Mouse (Mus musculus) cerebellum, adult 2 months (tissue): Measurements from ENCODE around the gene Edn2. TPM values are rescaled to one million over a fixed set of nuclear protein-coding genes. Genes with fewer than 3 reads are reported as not detected.

Experiments used
- DNase-seq, 2 experiments: peaks; one replicate each; pipeline ENCODE4 v3.0.0; 2021
- H3K27ac ChIP-seq: fragments of 200-500 bp; 2 replicates; pipeline ENCODE4 v1.5.1; 2012; ENCODE audit warnings: low read length, control low read depth, inconsistent platforms; ENCODE audit not compliant: insufficient read depth
- H3K27me3 ChIP-seq: fragments of 200-500 bp; 2 replicates; pipeline ENCODE4 v1.6.1; 2012; ENCODE audit warnings: inconsistent platforms, mild to moderate bottlenecking, low read length, moderate library complexity; ENCODE audit not compliant: control insufficient read depth, insufficient read depth
- H3K4me1 ChIP-seq: fragments of 200-500 bp; 2 replicates; pipeline ENCODE4 v1.6.1; 2011; ENCODE audit warnings: low read length; ENCODE audit not compliant: control insufficient read depth, insufficient read depth
- H3K4me3 ChIP-seq: fragments of 200-500 bp; replicated peaks from 2 replicates; pipeline ENCODE3; 2011; ENCODE audit warnings: mild to moderate bottlenecking, low read depth, low read length, control low read depth; ENCODE audit not compliant: insufficient read depth
- CTCF ChIP-seq: fragments of 200-500 bp; IDR thresholded peaks from 2 replicates; pipeline ENCODE4 v1.5.1; 2011; ENCODE audit warnings: low read depth, mild to moderate bottlenecking, control low read depth, low read length, moderate library complexity, borderline replicate concordance; ENCODE audit not compliant: insufficient read depth
- POLR2A ChIP-seq: fragments of 200-500 bp; IDR thresholded peaks from 2 replicates; pipeline ENCODE4 v1.6.1; 2011; ENCODE audit warnings: low read length, control low read depth, borderline replicate concordance; ENCODE audit not compliant: insufficient read depth
- WGBS: fragments of 180-500 bp; shearing (Covaris S2); methylation state at CpG from one replicate; pipeline ENCODE4 v1.1.7; 2018; 5-methylcytosine and 5-hydroxymethylcytosine counted together
- polyA plus RNA-seq: library from polyadenylated mRNA; depleted of rRNA; stranded (reverse); fragments of >200 nt; gene quantifications from 2 replicates; pipeline ENCODE4 v1.2.3, GENCODE M21; 2012

The Edn2 gene
- polyA plus RNA-seq, 1 experiment = 0.11 TPM

DNA sequence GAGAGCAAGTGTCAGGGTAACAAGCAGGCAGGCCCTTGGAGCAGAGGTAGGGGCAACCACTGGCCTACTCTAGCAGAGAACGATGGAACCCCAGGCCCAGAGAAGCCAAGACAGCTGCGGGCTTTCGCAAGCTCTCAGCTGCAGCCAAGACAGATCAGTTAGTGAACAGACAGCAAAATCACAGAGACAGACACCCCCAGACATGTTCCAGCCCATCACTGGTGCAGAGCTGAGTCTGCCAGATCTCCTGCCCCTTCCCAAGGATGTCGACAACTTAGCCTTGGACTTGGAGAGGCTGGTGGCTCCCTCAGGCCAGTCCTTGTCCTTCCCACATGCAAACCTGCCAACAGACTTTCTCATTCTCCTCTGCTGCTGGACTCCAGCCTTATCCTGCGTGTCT lies 33.0 kb downstream of the Edn2 start:
- Histone ChIP-seq H3K27ac (no peak overlapping the region), H3K4me1 (peaks cover 11% of the 10 kb centered on the region), H3K27me3 (no peaks in the 10 kb centered on the region), H3K4me3 (no peak overlapping the region)
- no peak for TF ChIP-seq CTCF
- no peak for DNase-seq
- 86% methylated on average over 5 of the region's 5 CpGs for WGBS

DNA sequence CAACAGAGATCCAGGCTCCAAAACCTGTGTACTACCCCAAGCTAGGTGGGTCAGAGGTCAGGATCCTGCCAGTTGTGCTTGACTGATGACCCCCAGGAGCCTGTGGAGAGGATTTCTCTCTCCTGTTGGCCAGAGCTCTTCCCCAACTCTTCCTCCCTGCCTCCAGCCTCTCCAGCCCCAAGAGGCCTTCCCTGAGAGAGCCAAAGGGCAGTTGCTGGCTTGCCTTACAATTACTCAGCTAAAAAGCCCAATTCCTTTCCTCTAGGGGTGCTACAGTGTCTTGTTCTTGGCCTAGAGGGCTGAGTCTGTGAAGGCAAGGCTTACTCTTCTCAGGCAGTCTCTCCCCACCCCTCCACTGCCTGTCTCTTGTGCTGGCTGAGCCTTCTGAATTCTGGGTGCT lies 34.0 kb downstream of the Edn2 start:
- DNase-seq = no peak
- no peak overlapping the region for H3K4me3 ChIP-seq
- H3K27ac ChIP-seq = no peak overlapping the region
- H3K27me3 ChIP-seq = no peaks in the 10 kb centered on the region
- no peak for TF ChIP-seq CTCF
- TF ChIP-seq POLR2A = no peak
- peaks cover 2% of the 10 kb centered on the region for H3K4me1 ChIP-seq

DNA sequence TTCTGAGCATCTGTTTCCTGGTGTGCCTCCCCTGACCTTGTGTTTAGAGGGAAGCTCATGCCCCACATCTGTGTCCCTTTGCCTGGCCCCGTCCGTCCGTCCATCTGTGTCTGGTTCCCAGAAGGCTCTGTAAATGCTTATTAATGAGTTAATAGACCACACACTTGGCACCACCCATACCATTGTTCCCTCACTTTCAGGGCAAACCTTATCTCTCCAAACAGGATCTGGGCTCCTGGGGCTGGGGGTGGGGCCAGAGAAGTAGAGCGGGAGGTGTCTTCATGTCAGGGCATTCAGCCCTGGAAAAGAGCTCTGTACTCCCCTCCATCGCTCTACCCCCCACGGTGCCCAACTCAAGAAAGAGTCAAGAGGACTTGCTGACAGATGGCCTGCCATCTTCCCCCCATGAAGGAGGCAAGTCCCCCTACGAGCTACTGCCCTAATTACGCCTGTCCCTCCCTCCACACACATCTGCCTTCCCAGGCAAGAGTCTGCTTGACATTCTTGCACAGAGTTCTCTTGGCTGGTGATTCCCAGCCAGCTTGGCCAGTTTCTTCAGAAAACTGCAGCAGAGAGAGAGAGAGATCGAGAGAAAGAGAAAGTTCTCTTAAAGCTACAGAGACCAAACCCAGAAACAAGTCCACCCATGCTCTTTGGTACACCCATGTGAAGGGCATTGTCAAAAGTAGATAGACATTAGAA lies 38.3 kb downstream of the Edn2 start:
- DNase-seq = no peak
- H3K27me3 ChIP-seq = no peaks in the 10 kb centered on the region
- 52% methylated on average over 9 of the region's 9 CpGs for WGBS
- H3K4me1 ChIP-seq = peaks cover 4% of the 10 kb centered on the region; the same call in 1 of the 2 replicates
- H3K4me3 ChIP-seq = no peak overlapping the region
- no peak overlapping the region for H3K27ac ChIP-seq
- TF ChIP-seq POLR2A (no peak), CTCF (no peak)

DNA sequence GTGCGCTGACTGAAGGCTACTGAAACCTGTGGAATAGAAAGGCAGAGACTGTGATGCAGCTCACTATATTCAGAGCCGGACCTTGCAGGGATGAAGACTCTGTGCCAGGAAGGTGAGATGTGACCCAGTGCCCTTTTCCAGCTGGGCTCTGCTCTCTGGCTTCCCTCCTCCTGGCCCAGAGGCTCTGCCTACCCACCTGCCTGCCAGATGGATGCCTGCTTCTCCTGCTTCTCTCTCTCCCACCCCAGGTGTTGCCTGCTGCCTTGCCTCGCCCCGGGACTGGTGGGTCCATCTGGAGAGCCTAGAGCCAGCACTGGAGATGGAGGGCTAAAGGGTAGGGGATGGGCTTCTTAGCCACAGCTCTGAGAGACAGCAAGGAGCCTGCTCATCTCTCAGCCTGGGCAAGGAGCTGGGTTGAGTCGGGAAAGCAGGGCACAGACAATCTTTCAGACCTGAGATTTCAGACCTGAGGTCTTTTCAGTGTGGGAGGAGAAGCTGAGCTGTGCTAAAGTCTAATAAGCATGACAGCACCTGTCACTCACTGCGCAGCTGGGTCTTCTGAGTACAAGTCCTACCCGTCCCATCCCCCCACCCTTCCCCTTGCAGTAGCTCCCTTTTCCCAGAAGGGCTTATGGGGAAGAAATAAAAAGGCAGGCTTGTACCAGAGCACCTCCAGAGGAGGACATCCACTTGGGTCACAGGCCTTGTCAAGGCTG lies 39.7 kb downstream of the Edn2 start:
- no peak overlapping the region for H3K27ac ChIP-seq
- TF ChIP-seq CTCF (no peak), POLR2A (no peak)
- H3K4me3 ChIP-seq = no peak overlapping the region
- H3K27me3 ChIP-seq = no peaks in the 10 kb centered on the region
- WGBS = 70% methylated on average over 7 of the region's 7 CpGs
- DNase-seq = no peak
- H3K4me1 ChIP-seq = peaks cover 4% of the 10 kb centered on the region; the same call in 1 of the 2 replicates

DNA sequence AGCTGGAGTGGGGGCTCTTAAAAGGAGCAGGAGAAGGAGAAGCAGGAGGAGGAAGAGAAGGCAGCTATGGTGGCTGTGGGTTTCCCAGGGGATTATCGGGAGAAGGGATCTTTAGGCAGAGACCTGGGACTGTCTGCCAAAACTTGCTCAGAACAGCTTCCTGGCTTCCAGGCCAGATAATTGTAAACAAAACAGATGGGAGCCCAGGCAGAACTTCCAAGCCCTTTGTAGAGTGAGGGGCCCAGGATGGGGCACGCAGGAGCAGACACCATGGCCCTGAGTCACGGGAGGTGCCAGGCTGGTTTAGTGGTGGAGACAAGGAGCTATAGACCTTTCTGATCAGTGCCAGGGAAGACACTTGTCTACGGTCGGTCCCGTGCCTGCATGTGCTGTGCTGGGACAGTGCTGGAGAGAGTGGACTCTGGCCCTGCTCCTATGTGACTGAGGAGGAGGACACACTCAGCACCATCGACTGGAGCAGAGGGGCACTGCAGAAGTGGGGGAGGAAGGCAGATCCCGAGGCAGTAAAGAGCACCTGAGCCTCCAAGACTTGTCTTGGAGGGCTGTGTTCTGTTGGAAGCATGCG lies 43.4 kb downstream of the Edn2 start:
- 68% methylated on average over 9 of the region's 9 CpGs for WGBS
- Histone ChIP-seq H3K27ac (no peak overlapping the region), H3K4me1 (peaks cover 12% of the 10 kb centered on the region; the same call in 1 of the 2 replicates), H3K27me3 (no peaks in the 10 kb centered on the region), H3K4me3 (no peak overlapping the region)
- TF ChIP-seq CTCF = no peak
- TF ChIP-seq POLR2A = no peak
- DNase-seq = no peak

DNA sequence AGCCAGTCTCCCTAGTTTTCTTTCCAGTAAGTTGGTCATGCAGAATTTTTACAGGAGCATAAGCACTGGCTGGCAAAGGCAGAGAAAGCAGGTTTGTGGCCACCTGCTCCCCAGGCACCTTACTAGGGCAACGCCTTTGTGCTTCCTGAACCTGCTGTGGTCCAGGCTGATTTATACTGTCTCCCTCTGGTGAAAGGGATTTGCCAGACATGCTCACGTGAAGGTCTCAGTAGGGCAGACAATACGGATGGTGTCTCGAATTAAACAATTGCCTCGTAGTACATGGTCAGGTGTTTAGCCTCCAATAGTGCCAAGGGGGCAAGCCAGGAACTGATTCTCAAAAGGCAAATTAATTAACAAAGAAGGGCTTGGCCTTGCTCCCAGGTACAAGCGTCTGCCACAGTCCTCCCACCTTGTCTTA lies 45.5 kb downstream of the Edn2 start:
- H3K27ac ChIP-seq = no peak overlapping the region
- H3K27me3 ChIP-seq = no peaks in the 10 kb centered on the region
- peaks cover 8% of the 10 kb centered on the region; the same call in 1 of the 2 replicates for H3K4me1 ChIP-seq
- peak; percentile 58 to 72 for DNase-seq
- no peak for TF ChIP-seq POLR2A
- TF ChIP-seq CTCF = no peak
- WGBS = 7% methylated on average over 6 of the region's 6 CpGs
- no peak overlapping the region for H3K4me3 ChIP-seq

DNA sequence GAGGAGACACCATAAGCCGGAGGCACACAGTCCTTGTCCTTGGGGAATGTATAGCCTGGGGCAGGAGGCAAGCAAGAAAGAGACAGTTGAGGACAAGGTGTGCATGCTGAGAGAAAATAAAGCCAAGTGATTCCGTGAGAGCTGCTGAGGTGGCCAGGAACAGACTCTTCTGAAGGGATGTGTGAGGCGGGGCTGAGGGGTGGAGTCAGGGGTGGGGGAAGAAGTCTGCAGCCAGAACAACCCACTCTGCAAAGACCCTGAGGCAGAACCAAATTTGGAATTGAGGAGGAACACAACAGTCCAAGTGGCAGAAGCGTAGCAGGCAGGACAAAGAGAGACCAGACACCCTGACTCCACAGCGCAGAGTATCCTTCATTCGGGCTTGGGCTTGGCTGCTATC lies 51.1 kb downstream of the Edn2 start:
- Histone ChIP-seq H3K4me3 (no peak overlapping the region), H3K27ac (no peak overlapping the region), H3K4me1 (no peaks in the 10 kb centered on the region; the same call in 1 of the 2 replicates), H3K27me3 (no peaks in the 10 kb centered on the region)
- TF ChIP-seq CTCF = no peak
- no peak for TF ChIP-seq POLR2A
- DNase-seq = no peak
- WGBS = 86% methylated on average over 6 of the region's 6 CpGs

DNA sequence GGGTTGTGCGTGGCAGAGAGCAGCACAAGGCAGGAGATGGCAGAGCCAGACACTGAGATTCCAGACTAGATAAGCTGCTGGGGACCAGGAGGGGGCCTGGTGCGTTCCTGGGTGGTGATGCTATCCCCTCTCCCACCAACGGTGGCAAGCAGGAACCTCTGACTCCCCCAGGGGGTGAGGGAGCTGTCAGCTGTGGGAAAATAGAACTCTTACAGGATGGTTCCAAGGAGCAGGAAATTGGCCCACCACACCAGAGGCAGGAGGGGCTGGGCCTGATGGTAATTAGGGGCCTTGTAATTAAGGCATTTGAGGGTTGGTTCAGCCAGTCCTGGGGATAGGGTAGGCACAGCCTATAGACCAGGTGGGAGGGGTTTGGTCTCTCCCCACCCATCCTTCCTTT lies 51.8 kb downstream of the Edn2 start:
- no peak for DNase-seq
- H3K4me1 ChIP-seq = no peaks in the 10 kb centered on the region; the same call in 1 of the 2 replicates
- H3K27me3 ChIP-seq = no peaks in the 10 kb centered on the region
- TF ChIP-seq POLR2A (no peak), CTCF (no peak)
- H3K27ac ChIP-seq = no peak overlapping the region
- H3K4me3 ChIP-seq = no peak overlapping the region
- 85% methylated on average over 3 of the region's 3 CpGs for WGBS
